Mouse (Mus musculus) brain, adult 2 months (tissue): Measurements from ENCODE around the gene Acer3.
"Not testable (repeated sequence)": the region's sequence is repeated elsewhere in the genome, so short reads cannot be mapped to it uniquely, and the experiment has no call there.

ENCODE experiments used
- DNase-seq: peaks from one replicate; pipeline ENCODE4 v3.0.0; 2011; ENCODE audit warnings: low read depth, low spot score

Gene Acer3

GRCm38 (mm10) chr7:98292901-98293300 lies 28.1 kb downstream of the Acer3 start:
- no peak for DNase-seq

GRCm38 (mm10) chr7:98289585-98289984 lies 31.4 kb downstream of the Acer3 start:
- DNase-seq: no peak

GRCm38 (mm10) chr7:98276263-98276662 lies 44.7 kb downstream of the Acer3 start:
- peak; percentile 12 for DNase-seq

GRCm38 (mm10) chr7:98268166-98268565 lies 52.8 kb downstream of the Acer3 start:
- DNase-seq: not testable (repeated sequence)

GRCm38 (mm10) chr7:98252520-98252919 lies 68.5 kb downstream of the Acer3 start:
- no peak for DNase-seq

- peak; percentile 95 for DNase-seq
Observed at GRCm38 (mm10) chr7:98236686-98237359, 84.2 kb downstream of the Acer3 start.

GRCm38 (mm10) chr7:98223796-98224195 lies 97.2 kb downstream of the Acer3 start:
- DNase-seq: no peak

GRCm38 (mm10) chr7:98216713-98217112 lies 104.3 kb downstream of the Acer3 start:
- DNase-seq: peak; percentile 24

- DNase-seq: no peak
Observed at GRCm38 (mm10) chr7:98202946-98203345, 118.1 kb downstream of the Acer3 start.

GRCm38 (mm10) chr7:98201493-98202028 lies 119.4 kb downstream of the Acer3 start:
- no peak for DNase-seq

GRCm38 (mm10) chr7:98200396-98200795 lies 120.6 kb downstream of the Acer3 start:
- no peak for DNase-seq

GRCm38 (mm10) chr7:98199381-98199780 lies 121.6 kb downstream of the Acer3 start, which contains the start of gene B3gnt6:
Gene B3gnt6 (minus strand): TSS chr7:98199481.
- DNase-seq: no peak

GRCm38 (mm10) chr7:98195151-98195801 lies 125.7 kb downstream of the Acer3 start:
- no peak for DNase-seq

- peak; percentile 53 for DNase-seq
Observed at GRCm38 (mm10) chr7:98194026-98194792, 126.8 kb downstream of the Acer3 start.

- DNase-seq: peak; percentile 68
Observed at GRCm38 (mm10) chr7:98193515-98194025, 127.4 kb downstream of the Acer3 start.

GRCm38 (mm10) chr7:98191571-98192250 lies 129.3 kb downstream of the Acer3 start:
- no peak for DNase-seq

- DNase-seq: no peak
Observed at GRCm38 (mm10) chr7:98190578-98190977, 130.4 kb downstream of the Acer3 start.

GRCm38 (mm10) chr7:98189745-98190144 lies 131.3 kb downstream of the Acer3 start:
- no peak for DNase-seq

- DNase-seq: no peak
Observed at GRCm38 (mm10) chr7:98188680-98189079, 132.3 kb downstream of the Acer3 start.

GRCm38 (mm10) chr7:98188238-98188637 lies 132.8 kb downstream of the Acer3 start:
- no peak for DNase-seq

- not testable (repeated sequence) for DNase-seq
Observed at GRCm38 (mm10) chr7:98187332-98187731, 133.7 kb downstream of the Acer3 start.
